Mouse (Mus musculus): ENCODE measurements around the gene Zbtb38.
A peak's percentile ranks its signal among the peaks of the same experiment; 100 is the strongest.
"Not testable (repeated sequence)": the region's sequence is repeated elsewhere in the genome, so short reads cannot be mapped to it uniquely, and the experiment has no call there.

Gene Zbtb38

DNA sequence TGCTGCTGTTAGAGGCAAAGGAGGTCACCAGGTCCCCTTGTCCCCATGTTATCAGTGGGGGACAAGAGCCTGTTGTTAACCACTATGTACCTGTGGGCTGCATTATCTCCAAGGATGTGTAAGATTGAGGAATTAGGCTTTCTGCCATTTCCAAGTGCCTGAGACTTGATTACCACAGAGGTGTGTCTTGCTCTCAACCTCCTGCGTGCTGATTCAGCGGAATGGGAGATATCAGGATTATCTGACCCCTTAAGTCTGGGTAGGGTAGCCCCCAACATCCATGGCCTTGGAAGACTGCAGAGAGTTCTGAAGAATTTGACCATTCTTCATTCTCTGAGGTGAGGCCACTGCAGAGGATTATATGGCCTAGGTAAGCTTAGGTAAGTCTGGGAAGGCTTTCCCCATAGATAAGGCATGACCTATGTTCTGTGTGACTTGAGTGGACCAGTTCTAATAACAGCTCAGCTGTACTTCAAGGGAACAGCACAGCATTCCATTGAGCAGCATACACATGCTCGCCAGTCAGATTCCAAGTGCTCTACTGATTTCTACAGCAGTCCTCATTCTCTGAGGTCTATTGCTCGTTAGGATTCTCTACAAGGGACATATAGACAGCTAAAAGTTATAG lies 68.4 kb downstream of the Zbtb38 start:
- DNase-seq (ENCODE audit: low read depth): no peak

DNA sequence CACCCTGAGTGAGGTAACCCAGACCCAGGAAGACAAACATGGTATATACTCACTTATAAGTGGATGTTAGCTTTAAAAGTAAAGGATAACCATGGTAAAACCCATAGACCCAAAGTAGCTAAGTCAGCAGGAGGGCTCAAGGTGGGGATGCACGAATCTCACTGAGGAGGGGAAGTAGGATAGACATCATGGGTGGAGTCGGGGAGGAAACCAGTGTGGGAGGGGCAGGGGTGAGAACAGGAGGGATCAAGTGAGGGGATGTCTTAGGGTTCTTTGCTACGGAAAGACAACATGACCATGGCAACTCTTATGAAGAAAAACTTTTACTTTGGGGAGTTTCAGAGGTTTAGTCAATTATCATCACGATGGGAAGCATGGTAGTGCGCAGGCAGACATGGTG lies 74.0 kb downstream of the Zbtb38 start:
- DNase-seq (ENCODE audit: low read depth): no peak

DNA sequence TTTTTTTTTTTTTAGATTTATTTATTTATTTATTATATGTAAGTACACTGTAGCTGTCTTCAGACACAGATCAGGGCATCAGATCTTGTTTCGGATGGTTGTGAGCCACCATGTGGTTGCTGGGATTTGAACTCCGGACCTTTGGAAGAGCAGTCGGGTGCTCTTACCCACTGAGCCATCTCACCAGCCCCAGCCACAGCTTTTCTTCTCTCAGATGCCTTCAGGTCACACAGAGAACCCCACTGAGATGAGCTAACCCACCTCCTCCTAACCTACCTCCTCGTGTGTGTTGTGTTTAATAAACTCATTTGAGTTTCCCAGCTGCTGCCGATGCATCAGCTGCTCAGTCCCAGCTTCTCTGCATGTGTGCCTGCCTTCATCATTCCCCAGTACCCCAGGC lies 74.9 kb downstream of the Zbtb38 start:
- DNase-seq (ENCODE audit: low read depth): not testable (repeated sequence)

DNA sequence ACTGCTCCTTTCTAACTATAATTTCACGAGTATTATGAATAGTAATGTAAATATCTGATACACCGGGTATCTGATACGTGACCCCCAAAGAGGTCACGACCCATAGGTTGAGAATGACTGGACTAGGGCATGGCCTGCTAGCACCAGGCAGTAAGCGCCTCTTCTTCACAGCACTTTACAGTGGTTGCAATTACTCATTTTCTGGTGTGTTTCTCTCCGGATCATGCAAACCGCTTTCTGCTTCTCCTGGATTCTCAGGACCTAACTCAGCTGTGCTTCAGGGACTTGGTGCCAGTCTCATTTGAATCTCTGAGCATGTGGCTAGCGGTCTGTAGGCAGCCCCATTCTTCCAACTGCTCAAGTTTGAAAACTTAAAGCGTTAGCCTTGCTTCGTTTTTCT lies 76.0 kb downstream of the Zbtb38 start:
- no peak for DNase-seq (ENCODE audit: low read depth)

DNA sequence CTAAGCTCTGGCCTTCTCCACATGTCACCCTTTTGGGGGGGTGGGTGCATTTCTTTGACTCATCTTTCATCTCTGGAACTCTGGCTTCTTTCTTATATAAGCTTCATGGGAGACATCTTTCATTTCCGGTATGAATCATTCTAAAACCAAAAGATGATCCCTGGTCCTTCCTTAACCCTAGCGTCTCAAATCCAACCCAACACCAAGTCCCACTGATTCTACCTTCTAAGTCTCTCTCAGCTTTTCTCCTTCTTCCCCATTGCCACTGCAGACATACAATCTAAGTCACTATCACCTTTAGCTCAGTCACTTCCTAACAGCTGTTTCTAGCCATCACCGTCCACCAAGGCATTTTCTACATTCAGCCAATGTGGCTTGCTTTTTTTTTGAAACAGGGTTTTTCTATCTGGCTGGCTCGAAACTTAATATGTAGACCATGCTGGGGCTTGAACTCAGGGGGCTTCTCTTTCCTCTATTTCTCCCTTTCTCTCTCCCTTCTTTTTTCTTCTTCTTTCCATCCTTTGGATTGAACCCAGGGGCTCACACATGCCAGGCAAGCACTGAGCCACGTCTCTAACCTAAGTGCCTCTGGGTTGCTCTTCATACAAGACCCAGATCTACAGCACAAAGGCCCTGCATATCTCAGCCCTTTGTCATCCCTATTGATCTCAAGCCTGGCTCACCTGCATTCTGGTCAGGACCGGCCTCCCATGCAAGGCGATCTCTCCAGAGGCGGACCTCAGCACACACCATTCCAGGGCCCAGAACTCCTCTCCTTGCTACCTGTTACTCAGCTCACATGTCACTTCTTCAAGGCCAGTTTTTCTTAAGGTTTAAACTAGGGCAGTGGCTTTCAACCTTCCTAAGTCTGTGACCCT lies 76.6 kb downstream of the Zbtb38 start:
- DNase-seq (ENCODE audit: low read depth): no peak

DNA sequence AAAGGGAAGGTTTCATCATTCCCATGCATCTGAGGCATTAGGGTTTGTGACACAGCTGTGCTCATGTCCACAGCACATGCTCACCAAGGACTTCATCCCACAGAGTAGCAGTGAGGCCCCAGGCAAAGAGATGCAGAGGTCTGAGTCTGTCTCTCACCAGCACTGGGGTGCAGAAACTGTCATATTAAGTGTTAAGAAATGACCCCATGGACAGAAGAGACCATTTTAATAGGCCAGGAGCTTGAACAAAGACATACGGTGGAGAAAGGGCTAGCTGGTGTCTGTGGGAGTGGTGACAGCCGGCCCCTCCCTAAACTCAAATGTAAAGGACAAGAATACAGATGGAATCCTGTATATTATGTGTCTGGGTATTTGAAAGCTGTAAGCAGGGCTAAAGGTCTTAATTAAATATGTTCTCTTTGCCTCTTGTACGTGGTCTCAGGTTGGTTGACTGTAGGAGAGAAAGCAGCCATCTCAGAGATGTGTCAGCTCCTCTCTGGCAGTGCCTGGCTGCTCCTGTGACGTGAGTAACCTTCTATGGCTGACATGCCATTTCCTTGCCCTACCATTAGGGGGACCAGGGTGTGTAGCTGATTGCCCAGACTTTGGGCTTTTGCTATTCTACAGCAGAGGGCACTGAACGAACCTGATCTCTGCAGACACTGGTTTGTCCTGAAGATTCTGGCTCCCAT lies 77.4 kb downstream of the Zbtb38 start:
- DNase-seq (ENCODE audit: low read depth): peak; percentile 75

DNA sequence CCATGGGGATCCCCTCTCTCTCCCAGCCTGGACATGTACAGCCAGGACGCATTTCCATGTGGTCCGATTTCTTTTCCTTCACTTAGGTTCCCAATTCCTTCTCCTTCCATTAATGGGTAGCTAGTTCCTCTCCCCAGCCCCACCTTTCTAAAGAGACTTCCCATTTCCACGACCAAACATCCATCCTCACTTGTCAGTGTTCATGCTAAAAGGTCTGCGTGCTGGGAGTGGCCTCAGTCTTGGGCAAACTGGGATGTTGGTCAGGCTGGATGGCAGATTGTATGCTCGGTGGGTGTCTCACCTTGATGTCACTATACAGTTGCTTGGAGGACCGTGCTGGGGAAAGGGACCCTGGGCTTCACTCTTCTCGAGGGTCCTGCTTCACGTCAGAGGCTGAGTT lies 78.3 kb downstream of the Zbtb38 start:
- DNase-seq (ENCODE audit: low read depth): no peak

DNA sequence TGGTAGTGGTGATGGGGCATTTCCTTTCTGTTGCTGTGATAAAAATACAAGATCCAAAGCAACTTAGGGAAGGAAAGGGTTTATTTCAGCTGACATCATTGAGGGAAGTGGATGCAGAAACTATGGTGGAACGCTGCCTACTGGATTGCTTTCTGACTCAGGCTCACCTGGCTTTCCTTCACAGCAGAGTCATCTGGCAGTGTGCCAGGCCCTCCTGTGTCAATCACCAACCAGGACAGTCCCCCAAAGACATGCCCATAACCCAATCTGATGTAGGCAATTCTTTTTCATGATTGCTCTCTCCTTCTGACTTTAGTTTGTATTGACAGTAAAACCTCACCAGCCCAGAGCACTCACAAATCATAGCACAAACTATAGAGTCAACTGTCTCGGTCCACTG lies 80.2 kb downstream of the Zbtb38 start:
- DNase-seq (ENCODE audit: low read depth): no peak

DNA sequence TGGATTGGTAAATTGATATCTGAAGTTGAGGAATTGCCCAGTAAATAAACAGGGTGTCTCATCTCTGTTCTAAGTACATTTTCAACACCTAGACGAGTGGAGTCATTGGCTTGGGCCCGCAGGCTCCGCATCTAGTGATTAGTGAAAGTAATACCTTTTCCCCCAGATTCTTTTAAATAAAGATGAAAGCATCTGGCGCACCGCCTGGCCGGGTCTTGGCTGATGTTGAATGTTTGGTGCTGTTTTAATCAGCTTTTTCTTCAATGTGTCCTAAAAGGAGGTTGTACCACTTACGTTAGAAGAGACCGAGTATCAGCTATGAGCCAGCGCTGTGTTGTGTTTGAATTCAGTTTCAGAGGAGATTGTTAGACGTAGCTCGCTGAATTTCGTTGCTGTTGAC lies 81.4 kb downstream of the Zbtb38 start:
- no peak for DNase-seq (ENCODE audit: low read depth)

DNA sequence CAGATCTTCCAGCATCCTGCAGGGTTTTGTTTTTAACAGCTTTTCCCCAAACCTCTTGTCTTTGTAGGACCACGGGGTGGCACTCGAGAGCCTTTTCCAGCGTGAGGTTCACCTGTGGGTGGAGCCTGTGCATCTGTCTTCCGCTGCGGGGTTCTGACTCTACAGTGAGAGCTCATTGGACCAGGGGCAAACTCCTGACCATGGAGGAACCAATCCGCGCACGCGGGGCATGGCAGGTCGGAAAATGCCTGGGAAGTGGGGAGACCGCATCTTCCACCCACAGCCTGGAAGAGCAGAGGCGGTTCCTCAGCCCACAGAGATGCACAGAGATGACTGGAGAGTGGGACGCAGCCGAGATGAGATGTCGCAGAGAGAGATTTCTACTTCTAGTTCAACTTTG lies 82.8 kb downstream of the Zbtb38 start:
- DNase-seq (ENCODE audit: low read depth): peak; percentile 96

DNA sequence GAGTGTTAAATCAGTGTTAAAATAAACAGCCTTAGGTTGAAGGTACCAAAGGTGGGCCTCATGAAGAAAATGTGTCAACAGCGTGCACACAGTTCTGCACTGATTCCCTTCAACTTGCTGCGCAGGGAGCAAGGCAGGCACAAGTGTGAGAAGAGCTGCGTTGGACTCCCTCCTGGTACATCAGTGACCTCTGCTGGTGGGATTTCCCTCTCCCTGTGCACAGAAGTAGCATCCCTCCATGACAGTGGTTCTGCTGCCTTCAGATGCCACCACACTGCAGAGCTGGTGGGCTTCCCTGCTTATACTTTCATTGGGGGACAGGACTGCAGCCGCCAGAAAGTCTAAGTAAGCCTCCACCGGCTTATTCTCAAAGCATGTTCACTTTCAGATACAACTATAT lies 84.0 kb downstream of the Zbtb38 start:
- peak; percentile 85 for DNase-seq (ENCODE audit: low read depth)

DNA sequence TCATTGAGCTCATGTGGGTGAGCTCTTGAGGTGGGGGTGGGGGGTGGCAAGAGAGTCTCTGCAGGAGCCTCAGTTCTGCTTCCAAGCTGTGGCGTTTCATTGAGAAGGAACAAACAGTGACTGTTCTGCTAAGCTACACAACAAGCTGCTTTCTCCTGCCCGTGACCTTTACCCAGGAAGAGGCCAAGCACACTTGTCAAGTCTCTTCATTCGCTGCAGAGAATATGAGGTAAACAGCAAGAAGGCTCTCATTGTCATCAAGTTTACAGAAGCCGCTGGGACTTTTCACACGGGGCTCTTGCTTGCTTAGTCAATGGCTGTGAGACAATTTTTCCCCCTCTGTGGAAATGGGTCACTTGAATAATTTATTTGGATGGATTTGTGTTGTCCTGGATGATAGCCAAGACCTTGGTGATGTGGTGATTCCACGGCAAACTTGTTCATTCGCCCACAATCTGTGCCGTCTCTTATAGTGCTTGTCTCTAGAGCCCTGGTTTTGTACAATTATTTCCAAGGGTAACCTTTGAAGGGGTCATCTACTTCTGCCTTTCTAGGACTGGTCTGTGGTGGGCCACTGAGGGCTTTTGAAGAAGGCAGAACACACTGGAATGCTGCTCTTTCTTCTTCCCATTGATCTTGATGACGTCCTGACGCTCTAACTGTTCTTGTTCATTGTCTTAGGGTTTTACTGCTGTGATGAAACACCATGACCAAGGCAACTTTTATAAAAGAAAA lies 92.0 kb downstream of the Zbtb38 start:
- no peak for DNase-seq (ENCODE audit: low read depth)

DNA sequence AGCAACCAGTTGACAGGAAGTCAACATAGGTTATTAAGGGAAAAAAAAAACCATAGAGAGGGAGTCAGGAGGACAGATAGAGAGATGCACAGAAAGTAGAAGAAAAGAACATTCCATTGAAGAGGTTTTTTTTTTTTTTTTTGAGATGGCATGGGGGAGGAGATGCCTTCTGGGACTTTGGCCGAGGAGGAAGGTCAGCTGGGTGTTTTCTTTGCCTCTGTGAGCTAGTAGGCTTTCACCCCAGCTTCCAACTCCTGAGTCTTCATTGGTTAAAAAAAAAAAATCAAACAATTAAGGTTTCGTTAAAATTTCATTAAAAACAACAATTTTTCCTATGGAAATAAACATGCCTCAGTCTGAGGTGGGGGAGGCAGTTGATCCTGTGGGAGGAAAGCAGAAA lies 92.8 kb downstream of the Zbtb38 start:
- no peak for DNase-seq (ENCODE audit: low read depth)

DNA sequence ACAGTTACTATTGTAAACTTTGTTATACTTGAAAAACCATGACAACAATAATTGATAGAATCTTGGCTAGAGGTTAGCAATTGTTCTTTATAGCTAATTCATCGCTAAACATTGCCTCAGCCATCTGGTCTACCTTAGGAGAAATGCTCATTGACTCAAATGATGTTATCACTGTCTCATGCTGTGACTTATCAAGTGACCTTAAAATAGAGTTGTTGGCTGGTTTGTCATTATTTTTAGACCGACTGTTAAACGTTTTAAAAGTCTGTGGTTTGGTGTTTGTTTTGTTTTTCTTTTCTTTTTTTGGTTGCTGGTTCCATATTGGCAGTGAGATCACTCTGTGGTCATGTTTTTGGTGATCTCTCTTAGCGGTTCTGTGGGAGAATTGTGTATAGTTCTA lies 99.1 kb downstream of the Zbtb38 start:
- DNase-seq (ENCODE audit: low read depth): no peak

DNA sequence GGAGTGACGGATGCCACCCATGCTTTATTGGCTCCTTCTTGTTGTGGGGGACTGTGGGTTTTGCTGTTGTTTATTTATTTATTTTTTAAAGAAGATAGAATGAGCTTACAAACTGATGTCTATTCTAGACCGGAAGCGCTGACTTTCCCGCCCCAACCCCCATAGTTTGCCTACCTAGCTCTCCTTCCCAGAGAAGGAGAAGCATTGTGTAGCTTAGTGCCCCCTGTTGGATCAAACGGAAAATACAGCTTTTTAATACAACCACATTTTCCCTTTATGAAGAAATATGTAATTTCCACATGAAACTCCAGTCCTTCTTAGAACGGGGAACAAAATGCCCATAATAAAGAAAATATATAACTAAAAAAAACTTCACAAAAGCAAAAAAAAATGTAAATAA lies 99.9 kb downstream of the Zbtb38 start:
- peak; percentile 55 for DNase-seq (ENCODE audit: low read depth)

DNA sequence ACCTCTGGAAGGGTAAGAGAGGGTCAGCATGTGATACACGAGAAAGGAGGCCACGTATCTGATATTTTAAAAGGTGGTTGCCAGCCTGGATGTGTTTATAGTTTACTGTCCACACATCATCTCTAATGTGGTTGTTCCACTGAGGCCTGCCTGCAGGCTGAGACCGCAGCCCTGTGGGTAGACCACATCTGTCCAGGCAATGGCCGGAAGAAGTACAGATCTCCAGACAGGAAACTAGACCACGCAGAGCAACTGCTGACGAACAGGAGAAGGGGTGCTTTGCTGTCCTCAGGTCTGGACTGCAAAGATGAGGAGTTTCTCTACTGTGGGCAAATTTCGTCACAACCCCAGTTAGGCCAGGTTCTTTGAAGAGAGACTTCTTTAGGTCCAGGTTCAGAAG lies 101.8 kb downstream of the Zbtb38 start:
- DNase-seq (ENCODE audit: low read depth): no peak

DNA sequence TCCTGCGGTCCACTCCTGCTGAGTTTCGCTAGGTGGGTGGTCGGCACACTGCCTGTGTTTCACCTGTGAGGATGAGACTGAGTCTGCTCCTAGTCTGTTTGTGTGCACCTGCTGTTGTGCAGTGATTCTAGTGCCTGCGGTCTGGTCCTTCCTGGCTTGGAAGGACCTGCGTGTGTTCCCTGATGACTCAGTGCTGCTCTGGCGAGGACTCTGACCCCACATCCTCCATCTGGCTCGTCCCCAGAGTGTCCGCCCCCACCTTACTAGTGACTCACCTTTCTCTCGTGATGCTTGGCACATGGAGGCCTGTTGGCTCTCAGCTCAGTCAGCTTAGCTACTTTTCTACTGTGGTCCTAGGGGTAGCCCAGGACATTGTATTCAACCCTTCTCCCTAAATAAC lies 102.7 kb downstream of the Zbtb38 start:
- peak; percentile 85 for DNase-seq (ENCODE audit: low read depth)

DNA sequence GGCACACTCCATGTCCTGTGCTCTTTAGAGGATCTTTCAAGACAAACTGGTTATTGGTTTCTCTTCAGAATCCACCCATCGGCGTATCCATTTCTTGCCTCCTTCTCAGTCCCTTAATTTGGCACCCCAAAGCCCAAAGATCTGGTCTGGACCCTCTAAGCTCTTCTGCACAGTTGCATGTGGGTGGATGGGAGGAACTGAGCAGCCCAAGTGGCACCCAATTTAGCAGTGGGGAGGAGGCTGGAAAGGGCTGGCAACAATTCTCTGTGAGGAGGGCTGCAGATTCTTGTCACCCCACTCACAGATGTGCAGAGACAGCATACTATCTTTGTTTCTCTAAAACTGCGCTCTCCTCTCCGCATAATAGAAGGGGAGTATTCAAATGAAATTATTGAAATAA lies 103.3 kb downstream of the Zbtb38 start:
- DNase-seq (ENCODE audit: low read depth): no peak

DNA sequence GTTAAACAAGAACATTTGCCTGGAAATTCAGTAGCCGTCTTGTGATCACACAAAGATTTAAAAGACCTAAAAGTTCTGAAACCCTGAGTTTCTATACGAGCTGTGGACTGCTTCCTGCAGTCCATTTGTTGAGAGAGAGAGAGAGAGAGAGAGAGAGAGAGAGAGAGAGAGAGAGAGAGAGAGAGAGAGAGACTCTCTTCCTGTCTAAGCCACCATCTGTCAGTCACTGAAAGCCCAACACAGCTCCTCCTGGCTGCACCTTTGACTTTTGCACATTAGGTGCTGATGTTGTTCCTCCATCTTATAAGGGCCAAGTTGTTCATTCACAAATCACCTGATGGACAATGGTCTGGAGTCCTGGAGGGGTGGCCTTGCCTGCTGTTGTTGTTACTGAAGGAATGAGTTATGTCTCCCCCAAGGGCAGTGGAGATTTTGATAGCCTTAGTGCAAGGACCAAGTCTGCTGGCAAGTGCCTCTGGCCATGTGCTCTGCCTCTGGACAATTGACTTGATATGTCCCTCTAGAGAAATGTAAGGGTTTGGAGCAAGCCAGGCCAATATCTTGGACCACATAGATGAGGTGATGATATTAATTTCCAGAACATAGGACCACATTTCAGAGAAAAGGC lies 105.8 kb downstream of the Zbtb38 start:
- DNase-seq (ENCODE audit: low read depth): no peak

DNA sequence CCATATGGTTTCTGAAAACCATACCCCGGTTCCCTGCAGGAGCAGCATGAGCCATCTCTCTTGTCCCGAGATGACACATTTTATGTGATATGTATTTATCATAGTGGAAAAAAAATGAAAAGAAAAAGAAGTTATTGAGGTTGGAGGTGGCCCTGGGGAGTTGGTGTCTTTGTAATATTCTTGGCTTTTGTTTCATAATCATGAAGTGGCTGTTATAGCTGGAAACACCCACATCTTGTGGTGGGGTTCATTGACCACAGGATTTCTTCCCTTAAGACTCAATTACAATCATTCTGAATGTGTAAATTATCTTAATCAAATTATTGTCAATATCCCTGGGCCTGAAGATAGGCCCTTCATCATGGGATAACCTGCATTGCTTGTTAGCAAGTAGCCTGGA lies 107.8 kb downstream of the Zbtb38 start:
- no peak for DNase-seq (ENCODE audit: low read depth)

DNA sequence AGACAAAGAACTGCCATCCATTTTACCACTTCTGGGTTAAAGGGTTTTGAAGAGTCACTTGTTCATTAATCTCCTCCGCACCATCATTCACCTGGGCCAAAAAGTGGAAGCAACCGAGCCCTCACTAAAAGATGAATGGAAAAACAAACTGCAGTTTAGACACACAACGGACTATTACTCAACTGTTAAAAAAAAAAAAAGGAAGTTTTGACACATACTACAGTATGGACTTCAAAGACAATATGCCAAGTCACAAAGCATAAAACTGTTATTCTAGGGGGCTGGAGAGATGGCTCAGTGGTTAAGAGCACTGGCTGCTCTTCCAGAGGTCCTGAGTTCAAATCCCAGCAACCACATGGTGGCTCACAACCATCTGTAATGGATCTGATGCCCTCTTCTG lies 108.6 kb downstream of the Zbtb38 start:
- DNase-seq (ENCODE audit: low read depth): not testable (repeated sequence)

DNA sequence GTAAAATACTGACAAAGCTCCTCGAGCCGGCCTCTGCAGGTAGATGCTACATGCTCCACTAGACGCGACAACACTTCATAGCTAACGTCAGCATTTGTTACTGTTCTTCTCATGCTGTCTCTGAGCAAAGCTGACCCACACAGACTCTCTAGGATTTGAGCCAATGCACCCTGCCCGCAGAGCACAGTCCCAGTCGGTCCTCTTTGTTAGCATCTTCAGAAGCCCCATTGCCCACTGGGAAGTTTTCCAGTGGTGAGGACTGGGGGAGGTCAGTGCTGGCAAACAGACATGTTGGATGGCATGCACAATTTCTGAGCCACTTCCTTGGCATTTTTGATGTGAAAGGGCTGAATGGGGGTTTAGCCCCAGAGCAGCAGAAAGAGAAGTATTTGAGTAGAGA lies 113.2 kb downstream of the Zbtb38 start:
- no peak for DNase-seq (ENCODE audit: low read depth)
